Mouse (Mus musculus) limb, embryonic 13.5 days (tissue): ENCODE measurements around the gene Riok1. TPM values are rescaled to one million over a fixed set of nuclear protein-coding genes. Genes with fewer than 3 reads are reported as not detected.

ENCODE experiments used
- ATAC-seq: fragments of 200-750 bp; cut with Nextera tagmentation; 2 replicates; pipeline ENCODE4 v1.8.0; 2017; ENCODE audit warnings: low read depth, moderate number of reproducible peaks, moderate TSS enrichment; ENCODE audit not compliant: low FRiP score
- H3K27ac ChIP-seq: fragments of 300-500 bp; sonication (generic); 2 replicates; pipeline ENCODE4 v1.5.1; 2015; ENCODE audit warnings: inconsistent platforms, mild to moderate bottlenecking, moderate library complexity
- H3K27me3 ChIP-seq: fragments of 300-500 bp; sonication (generic); 2 replicates; pipeline ENCODE4 v1.6.1; 2015; ENCODE audit warnings: mild to moderate bottlenecking, inconsistent platforms
- H3K36me3 ChIP-seq: fragments of 300-500 bp; sonication (generic); 2 replicates; pipeline ENCODE4 v1.6.1; 2015; ENCODE audit warnings: inconsistent platforms, mild to moderate bottlenecking, moderate library complexity
- H3K4me1 ChIP-seq: fragments of 300-500 bp; sonication (generic); 2 replicates; pipeline ENCODE4 v1.6.1; 2015; ENCODE audit warnings: inconsistent platforms
- H3K4me2 ChIP-seq: fragments of 300-500 bp; sonication (generic); replicated peaks from 2 replicates; pipeline ENCODE4 v1.6.1; 2015; ENCODE audit warnings: inconsistent platforms, mild to moderate bottlenecking, moderate library complexity
- H3K4me3 ChIP-seq: fragments of 300-500 bp; sonication (generic); 2 replicates; pipeline ENCODE4 v1.5.1; 2015; ENCODE audit warnings: moderate library complexity, mild to moderate bottlenecking, inconsistent platforms
- H3K9ac ChIP-seq: fragments of 300-500 bp; sonication (generic); 2 replicates; pipeline ENCODE4 v1.6.1; 2015; ENCODE audit warnings: mild to moderate bottlenecking, inconsistent platforms
- H3K9me3 ChIP-seq: fragments of 300-500 bp; sonication (generic); 2 replicates; pipeline ENCODE4 v1.6.1; 2016; ENCODE audit warnings: inconsistent platforms
- WGBS: fragments of 180-500 bp; shearing (Covaris S2); methylation state at CpG from one replicate; pipeline ENCODE4 v1.1.7; 2015; 5-methylcytosine and 5-hydroxymethylcytosine counted together
- microRNA-seq: library from miRNA; unstranded; fragments of <30 nt; microRNA quantifications from one replicate; pipeline ENCODE4, GENCODE M21; 2016
- polyA plus RNA-seq: library from polyadenylated mRNA; unstranded; fragments of >200 nt; fragmentation: Nextera tagmentation; extraction: Ambion mirVana; gene quantifications from 2 replicates; pipeline ENCODE4 v1.2.1, GENCODE M21; 2015

Riok1 gene
- polyA plus RNA-seq, 1 experiment from 2014 or later, result 67.6 TPM

DNA sequence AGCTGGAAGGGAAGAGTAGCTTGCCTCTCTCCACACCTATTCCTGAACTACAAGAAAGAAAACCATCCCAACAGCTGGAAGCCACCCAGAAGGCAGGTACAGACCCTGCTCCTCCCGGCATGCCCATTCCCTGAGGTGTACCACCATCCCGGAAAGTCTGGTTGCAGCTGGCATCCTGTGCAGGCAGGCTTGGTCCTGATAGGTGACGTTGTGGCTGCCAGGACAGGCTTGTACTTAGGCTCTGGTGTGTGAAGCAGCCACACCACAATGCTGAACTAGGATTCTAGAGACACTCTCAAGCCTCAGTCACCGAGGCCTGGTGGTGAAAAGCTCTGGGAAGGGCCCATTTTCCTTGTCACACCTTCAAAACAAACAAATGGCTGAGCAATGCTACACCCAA is 59.4 kb downstream of the Riok1 start:
- H3K4me1 ChIP-seq, result peaks cover 7% of the 10 kb centered on the region; the same call in 1 of the 2 replicates
- no peak for ATAC-seq
- 36% methylated on average over 4 of the region's 4 CpGs for WGBS
- no peak overlapping the region for H3K4me3 ChIP-seq
- H3K27ac ChIP-seq, result no peak overlapping the region
- H3K9ac ChIP-seq, result no peak overlapping the region
- H3K27me3 ChIP-seq, result no peaks in the 10 kb centered on the region
- H3K9me3 ChIP-seq, result no peaks in the 10 kb centered on the region
- no peaks in the 10 kb centered on the region for H3K36me3 ChIP-seq
- no peak overlapping the region for H3K4me2 ChIP-seq

GRCm38 (mm10) chr13:38103406-38103805 is 66.6 kb downstream of the Riok1 start:
- no peaks in the 10 kb centered on the region for H3K36me3 ChIP-seq
- H3K9ac ChIP-seq, result no peak overlapping the region
- H3K27ac ChIP-seq, result no peak overlapping the region
- H3K4me1 ChIP-seq, result peaks cover 12% of the 10 kb centered on the region; the same call in 1 of the 2 replicates
- H3K9me3 ChIP-seq, result no peaks in the 10 kb centered on the region
- ATAC-seq, result no peak
- H3K27me3 ChIP-seq, result no peaks in the 10 kb centered on the region
- no peak overlapping the region for H3K4me2 ChIP-seq
- WGBS, result 70% methylated on average over 4 of the region's 4 CpGs
- no peak overlapping the region for H3K4me3 ChIP-seq

DNA sequence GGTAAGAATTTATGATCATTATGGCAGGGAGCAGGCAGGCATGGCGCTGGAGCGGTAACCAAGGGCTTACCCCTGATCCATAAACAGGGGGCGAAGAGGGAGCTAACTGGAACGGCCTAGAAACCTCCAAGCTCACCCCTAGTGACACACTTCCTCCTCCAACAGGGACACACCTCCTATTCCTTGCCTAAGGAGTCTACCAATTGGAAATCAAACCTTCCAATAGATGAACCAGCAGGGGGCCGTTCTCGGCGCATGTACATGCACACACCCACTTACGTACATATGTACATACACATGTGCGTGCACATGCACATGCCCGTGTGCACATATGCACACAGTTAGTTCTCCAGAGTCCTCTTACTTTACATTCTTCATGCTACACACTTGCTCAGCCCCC is 67.7 kb downstream of the Riok1 start:
- WGBS, result 79% methylated on average over 10 of the region's 10 CpGs
- Histone ChIP-seq H3K27ac (no peak overlapping the region), H3K4me2 (no peak overlapping the region), H3K9ac (no peak overlapping the region), H3K27me3 (no peaks in the 10 kb centered on the region), H3K4me1 (peaks cover 12% of the 10 kb centered on the region; the same call in 1 of the 2 replicates), H3K36me3 (no peaks in the 10 kb centered on the region), H3K9me3 (no peaks in the 10 kb centered on the region), H3K4me3 (no peak overlapping the region)
- 0 out of 2 replicates have a peak, but pooled peaks have one; percentile 32 for ATAC-seq

DNA sequence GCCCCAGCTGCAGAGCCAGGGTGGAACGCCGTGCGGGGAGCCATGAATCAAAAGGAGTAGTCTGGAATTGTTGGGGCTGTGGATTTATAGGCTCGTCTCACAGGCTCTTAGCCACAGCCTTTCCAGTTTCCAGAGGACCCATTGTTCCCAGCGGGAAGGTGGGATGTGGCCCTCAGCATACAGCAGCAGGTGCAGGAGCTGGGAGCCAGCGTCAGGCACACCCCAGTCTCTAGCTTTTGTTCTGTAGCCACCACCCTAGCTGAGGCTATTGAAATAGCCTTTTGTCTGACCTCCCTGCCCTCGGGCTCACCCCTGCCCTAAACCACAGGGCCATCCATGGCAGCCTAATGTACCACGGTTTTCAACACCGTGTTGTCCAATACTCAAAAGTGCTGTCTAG is 72.3 kb downstream of the Riok1 start:
- Histone ChIP-seq H3K4me1 (peaks cover 7% of the 10 kb centered on the region; the same call in 1 of the 2 replicates), H3K36me3 (no peaks in the 10 kb centered on the region), H3K9me3 (no peaks in the 10 kb centered on the region), H3K27me3 (no peaks in the 10 kb centered on the region), H3K27ac (no peak overlapping the region), H3K4me2 (no peak overlapping the region), H3K4me3 (no peak overlapping the region), H3K9ac (no peak overlapping the region)
- 82% methylated on average over 9 of the region's 9 CpGs for WGBS
- no peak for ATAC-seq

Small RNA genes within 50 kb of the gene (microRNA-seq; reads per million reads assigned to microRNA genes)
- not detected for gene Gm27387

Other genes starting within 250 kb of the Riok1 start
- 143 and 150 TPM in 2 replicates for gene Ssr1, start 42.8 kb upstream of the Riok1 start, polyA plus RNA-seq
- 0.92 and 1.3 TPM in 2 replicates for gene Cage1, start 74 bp downstream of the Riok1 start, polyA plus RNA-seq
- gene Dsp, start 114.3 kb downstream of the Riok1 start, polyA plus RNA-seq, result 7.3 and 7.7 TPM in 2 replicates
- gene Snrnp48, start 167.9 kb downstream of the Riok1 start, polyA plus RNA-seq, result 42.8 and 43.9 TPM in 2 replicates